Mouse (Mus musculus): ENCODE measurements around the gene Psmb8. TPM values are rescaled to one million over a fixed set of nuclear protein-coding genes. Genes with fewer than 3 reads are reported as not detected.
A peak's percentile ranks its signal among the peaks of the same experiment; 100 is the strongest.

The Psmb8 gene
- total and polyA plus RNA-seq, 3 experiments: 133 to 144 TPM; not detected in 1

DNA sequence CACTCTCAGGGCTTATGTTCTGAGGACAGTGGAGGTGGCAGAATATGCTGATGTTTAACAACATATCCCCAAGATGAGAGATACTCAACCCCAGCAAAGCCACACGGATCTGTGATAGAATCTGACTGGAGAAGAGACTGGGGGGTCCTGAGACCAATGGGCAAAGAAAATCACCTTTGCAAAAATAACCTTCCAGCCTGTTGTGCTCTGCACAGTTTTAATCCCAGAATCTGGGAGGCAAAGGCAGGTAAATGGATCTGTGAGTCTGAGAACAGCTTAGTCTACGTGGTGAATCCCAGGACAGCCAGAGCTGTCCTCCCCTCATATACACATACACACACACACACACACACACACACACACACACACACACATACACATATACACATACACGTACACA is 51.8 kb downstream of the Psmb8 start:
- H3K27me3 ChIP-seq (ENCODE audit: control insufficient read depth in 1 of 2, insufficient read depth in 2 of 2, low read length in 2 of 2): peaks cover 4 to 14% of the 10 kb centered on the region in 2 experiments
- TF ChIP-seq RCOR1 (IDR thresholded peaks at IDR 0.05; ENCODE audit: low read depth, low read length) (no peak), EP300 (IDR thresholded peaks at IDR 0.05; ENCODE audit: low read depth in 1 of 2, low read length in 2 of 2) (no peak), E2F4 (IDR thresholded peaks at IDR 0.05; ENCODE audit: borderline replicate concordance, low read depth, low read length) (no peak), SMC3 (IDR thresholded peaks at IDR 0.05; ENCODE audit: low read depth, low read length) (no peak), MAX (IDR thresholded peaks at IDR 0.05; ENCODE audit: low read length) (no peak), POLR2AphosphoS2 (IDR thresholded peaks at IDR 0.05; ENCODE audit: low read length) (no peak), MAZ (IDR thresholded peaks at IDR 0.05; ENCODE audit: low read depth, low read length) (no peak), NELFE (IDR thresholded peaks at IDR 0.05; ENCODE audit: low read depth, low read length) (no peak), UBTF (IDR thresholded peaks at IDR 0.05; ENCODE audit: borderline replicate concordance, insufficient read depth, low read depth, low read length) (no peak), MYB (IDR thresholded peaks at IDR 0.05; ENCODE audit: low read depth, low read length) (no peak), KAT2A (conservative IDR thresholded peaks at IDR 0.05; ENCODE audit: low read depth, low read length) (no peak), CTCF (IDR thresholded peaks at IDR 0.05 in 2 of 3, conservative IDR thresholded peaks at IDR 0.05 in 1 of 3; ENCODE audit: control insufficient read depth in 1 of 3, insufficient read depth in 1 of 3, low read depth in 2 of 3, low read length in 3 of 3, poor library complexity in 1 of 3, severe bottlenecking in 1 of 3) (no peak), CHD2 (IDR thresholded peaks at IDR 0.05; ENCODE audit: low read length) (no peak), TBP (IDR thresholded peaks at IDR 0.05; ENCODE audit: low read depth, low read length) (no peak), TAL1 (IDR thresholded peaks at IDR 0.05; ENCODE audit: low read length) (no peak), JUND (IDR thresholded peaks at IDR 0.05; ENCODE audit: low read depth, low read length) (no peak), MXI1 (IDR thresholded peaks at IDR 0.05; ENCODE audit: low read depth, low read length) (no peak)
- no peaks in the 10 kb centered on the region for H3K9me3 ChIP-seq (replicated peaks; ENCODE audit: insufficient read depth, low read length)
- H3K36me3 ChIP-seq (ENCODE audit: control insufficient read depth in 1 of 2, insufficient read depth in 2 of 2, low read length in 2 of 2): no peaks in the 10 kb centered on the region
- no peaks in the 10 kb centered on the region for H3K79me2 ChIP-seq (ENCODE audit: control insufficient read depth, insufficient read depth, low read length, poor library complexity)
- no peak overlapping the region for H3K27ac ChIP-seq (ENCODE audit: control insufficient read depth, low read depth, low read length)
- DNase-seq (ENCODE audit: low read depth, low spot score): no peak
- no peaks in the 10 kb centered on the region for H3K4me1 ChIP-seq (ENCODE audit: control insufficient read depth in 1 of 2, insufficient read depth in 2 of 2, low read length in 2 of 2)
- no peak overlapping the region for H3K9ac ChIP-seq (ENCODE audit: control insufficient read depth, low read depth, low read length, poor library complexity, severe bottlenecking)
- no peak overlapping the region for H3K4me3 ChIP-seq (ENCODE audit: control insufficient read depth in 1 of 2, insufficient read depth in 1 of 2, low read depth in 2 of 2, low read length in 2 of 2)

DNA sequence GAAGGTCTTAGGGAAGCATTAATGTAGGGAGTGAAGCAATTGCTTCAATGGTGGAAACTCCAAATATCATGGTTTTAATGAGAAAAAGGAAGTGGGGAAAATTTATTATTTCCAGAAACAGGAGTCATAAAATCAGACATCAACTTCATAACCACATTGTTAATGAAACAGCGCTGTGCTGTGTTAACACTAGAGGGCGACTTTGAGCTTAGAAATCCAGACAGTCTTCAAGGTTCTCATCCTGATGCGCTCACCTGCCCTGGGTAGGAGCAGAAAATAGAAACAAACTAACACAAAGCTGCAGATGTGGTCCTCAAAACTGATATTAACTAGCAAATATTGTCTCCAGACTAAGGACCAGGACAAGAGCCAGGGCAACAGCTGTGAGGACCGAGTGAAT is 52.4 kb downstream of the Psmb8 start:
- Histone ChIP-seq H3K27me3 (ENCODE audit: control insufficient read depth in 1 of 2, insufficient read depth in 2 of 2, low read length in 2 of 2) (peaks cover 5 to 12% of the 10 kb centered on the region in 2 experiments), H3K36me3 (ENCODE audit: control insufficient read depth in 1 of 2, insufficient read depth in 2 of 2, low read length in 2 of 2) (no peaks in the 10 kb centered on the region), H3K4me1 (ENCODE audit: control insufficient read depth in 1 of 2, insufficient read depth in 2 of 2, low read length in 2 of 2) (no peaks in the 10 kb centered on the region), H3K79me2 (ENCODE audit: control insufficient read depth, insufficient read depth, low read length, poor library complexity) (no peaks in the 10 kb centered on the region), H3K27ac (ENCODE audit: control insufficient read depth, low read depth, low read length) (no peak overlapping the region), H3K9me3 (replicated peaks; ENCODE audit: insufficient read depth, low read length) (no peaks in the 10 kb centered on the region), H3K4me3 (ENCODE audit: control insufficient read depth in 1 of 2, insufficient read depth in 1 of 2, low read depth in 2 of 2, low read length in 2 of 2) (no peak overlapping the region), H3K9ac (ENCODE audit: control insufficient read depth, low read depth, low read length, poor library complexity, severe bottlenecking) (no peak overlapping the region)
- peak; percentile 69 for DNase-seq (ENCODE audit: low read depth, low spot score)
- TF ChIP-seq HCFC1 (IDR thresholded peaks at IDR 0.05; ENCODE audit: low read depth, low read length) (no peak), RAD21 (IDR thresholded peaks at IDR 0.05; ENCODE audit: low read depth, low read length) (peak; percentile 79), ZC3H11A (IDR thresholded peaks at IDR 0.05; ENCODE audit: low read depth, low read length) (peak; percentile 77), BHLHE40 (IDR thresholded peaks at IDR 0.05; ENCODE audit: borderline replicate concordance, low read depth, low read length) (0 out of 2 replicates have a peak, but pooled peaks have one; percentile 27), GABPA (IDR thresholded peaks at IDR 0.05; ENCODE audit: low read depth, low read length) (no peak), SMC3 (IDR thresholded peaks at IDR 0.05; ENCODE audit: low read depth, low read length) (peak; percentile 88), CTCF (IDR thresholded peaks at IDR 0.05 in 2 of 3, conservative IDR thresholded peaks at IDR 0.05 in 1 of 3; ENCODE audit: control insufficient read depth in 1 of 3, insufficient read depth in 1 of 3, low read depth in 2 of 3, low read length in 3 of 3, poor library complexity in 1 of 3, severe bottlenecking in 1 of 3) (peak; percentile 40 to 85 (median 67))

Other genes with a start within 250 kb of the Psmb8 start
- 2.2 and 2.5 TPM in 2 replicates for gene B3galt4, start 246.2 kb upstream of the Psmb8 start, total RNA-seq (2012; rRNA removed)
- gene B3galt4, start 246.2 kb upstream of the Psmb8 start, polyA plus RNA-seq (2012; ENCODE audit: insufficient read depth in 1 of 2, insufficient read length in 2 of 2, low read depth in 1 of 2, low replicate concordance in 2 of 2, missing spikeins in 1 of 2): 1 to 10 TPM in 1 of 2 experiments, not detected in 1; 2.9 TPM
- 20.6 and 23.6 TPM in 2 replicates for gene Vps52, start 241.9 kb upstream of the Psmb8 start, total RNA-seq (2012; rRNA removed)
- 10 to 100 TPM in 1 of 2 experiments, not detected in 1; 40.7 TPM for gene Vps52, start 241.9 kb upstream of the Psmb8 start, polyA plus RNA-seq (2012; ENCODE audit: insufficient read depth in 1 of 2, insufficient read length in 2 of 2, low read depth in 1 of 2, low replicate concordance in 2 of 2, missing spikeins in 1 of 2)
- 252 and 286 TPM in 2 replicates for gene Rps18, start 241.7 kb upstream of the Psmb8 start, total RNA-seq (2012; rRNA removed)
- gene Rps18, start 241.7 kb upstream of the Psmb8 start, polyA plus RNA-seq (2012; ENCODE audit: insufficient read depth in 1 of 2, insufficient read length in 2 of 2, low read depth in 1 of 2, low replicate concordance in 2 of 2, missing spikeins in 1 of 2): 1,000 to 10,000 TPM in 1 of 2 experiments, not detected in 1; 1,183 TPM
- 81.1 and 87.9 TPM in 2 replicates for gene H2-K1, start 197.4 kb upstream of the Psmb8 start, total RNA-seq (2012; rRNA removed)
- 100 to 1,000 TPM in 1 of 2 experiments, not detected in 1; 113 TPM for gene H2-K1, start 197.4 kb upstream of the Psmb8 start, polyA plus RNA-seq (2012; ENCODE audit: insufficient read depth in 1 of 2, insufficient read length in 2 of 2, low read depth in 1 of 2, low replicate concordance in 2 of 2, missing spikeins in 1 of 2)
- gene Ring1, start 173.0 kb upstream of the Psmb8 start, total RNA-seq (2012; rRNA removed): 12.4 and 18.3 TPM in 2 replicates
- 10 to 100 TPM in 1 of 2 experiments, not detected in 1; 28.4 TPM for gene Ring1, start 173.0 kb upstream of the Psmb8 start, polyA plus RNA-seq (2012; ENCODE audit: insufficient read depth in 1 of 2, insufficient read length in 2 of 2, low read depth in 1 of 2, low replicate concordance in 2 of 2, missing spikeins in 1 of 2)
- gene H2-Ke6, start 169.7 kb upstream of the Psmb8 start, total RNA-seq (2012; rRNA removed): 19.6 and 24.1 TPM in 2 replicates
- 10 to 100 TPM in 1 of 2 experiments, not detected in 1; 34.4 TPM for gene H2-Ke6, start 169.7 kb upstream of the Psmb8 start, polyA plus RNA-seq (2012; ENCODE audit: insufficient read depth in 1 of 2, insufficient read length in 2 of 2, low read depth in 1 of 2, low replicate concordance in 2 of 2, missing spikeins in 1 of 2)
- 125 and 152 TPM in 2 replicates for gene Slc39a7, start 166.0 kb upstream of the Psmb8 start, total RNA-seq (2012; rRNA removed)
- gene Slc39a7, start 166.0 kb upstream of the Psmb8 start, polyA plus RNA-seq (2012; ENCODE audit: insufficient read depth in 1 of 2, insufficient read length in 2 of 2, low read depth in 1 of 2, low replicate concordance in 2 of 2, missing spikeins in 1 of 2): 100 to 1,000 TPM in 1 of 2 experiments, not detected in 1; 150 TPM
- 37.2 and 37.6 TPM in 2 replicates for gene Rxrb, start 165.9 kb upstream of the Psmb8 start, total RNA-seq (2012; rRNA removed)
- gene Rxrb, start 165.9 kb upstream of the Psmb8 start, polyA plus RNA-seq (2012; ENCODE audit: insufficient read depth in 1 of 2, insufficient read length in 2 of 2, low read depth in 1 of 2, low replicate concordance in 2 of 2, missing spikeins in 1 of 2): 10 to 100 TPM in 1 of 2 experiments, not detected in 1; 63.4 TPM
- 4.6 and 4.8 TPM in 2 replicates for gene Col11a2, start 158.3 kb upstream of the Psmb8 start, total RNA-seq (2012; rRNA removed)
- gene Col11a2, start 158.3 kb upstream of the Psmb8 start, polyA plus RNA-seq (2012; ENCODE audit: insufficient read depth in 1 of 2, insufficient read length in 2 of 2, low read depth in 1 of 2, low replicate concordance in 2 of 2, missing spikeins in 1 of 2): 10 to 100 TPM in 1 of 2 experiments, not detected in 1; 14.5 TPM
- 2.2 and 2.6 TPM in 2 replicates for gene H2-Oa, start 105.4 kb upstream of the Psmb8 start, total RNA-seq (2012; rRNA removed)
- gene H2-Oa, start 105.4 kb upstream of the Psmb8 start, polyA plus RNA-seq (2012; ENCODE audit: insufficient read depth in 1 of 2, insufficient read length in 2 of 2, low read depth in 1 of 2, low replicate concordance in 2 of 2, missing spikeins in 1 of 2): 1 to 10 TPM in 1 of 2 experiments, not detected in 1; 3.9 TPM
- 26.1 and 38.3 TPM in 2 replicates for gene H2-DMa, start 78.2 kb upstream of the Psmb8 start, total RNA-seq (2012; rRNA removed)
- gene H2-DMa, start 78.2 kb upstream of the Psmb8 start, polyA plus RNA-seq (2012; ENCODE audit: insufficient read depth in 1 of 2, insufficient read length in 2 of 2, low read depth in 1 of 2, low replicate concordance in 2 of 2, missing spikeins in 1 of 2): 10 to 100 TPM in 1 of 2 experiments, not detected in 1; 38.7 TPM
- gene Brd2, start 75.1 kb upstream of the Psmb8 start, total RNA-seq (2012; rRNA removed): 97.2 and 99.5 TPM in 2 replicates
- 100 to 1,000 TPM; 189 to 252 TPM for gene Brd2, start 75.1 kb upstream of the Psmb8 start, polyA plus RNA-seq (2012; ENCODE audit: insufficient read depth in 1 of 2, insufficient read length in 2 of 2, low read depth in 1 of 2, low replicate concordance in 2 of 2, missing spikeins in 1 of 2)
- gene H2-DMb2, start 54.4 kb upstream of the Psmb8 start, total RNA-seq (2012; rRNA removed): 0.77 and 0.82 TPM in 2 replicates
- gene H2-DMb2, start 54.4 kb upstream of the Psmb8 start, polyA plus RNA-seq (2012; ENCODE audit: insufficient read depth in 1 of 2, insufficient read length in 2 of 2, low read depth in 1 of 2, low replicate concordance in 2 of 2, missing spikeins in 1 of 2): 1 to 10 TPM in 1 of 2 experiments, not detected in 1; 1.5 TPM
- gene H2-DMb1, start 44.6 kb upstream of the Psmb8 start, total RNA-seq (2012; rRNA removed): not detected in 2 replicates
- under 1 TPM in 1 of 2 experiments, not detected in 1; 0.67 TPM for gene H2-DMb1, start 44.6 kb upstream of the Psmb8 start, polyA plus RNA-seq (2012; ENCODE audit: insufficient read depth in 1 of 2, insufficient read length in 2 of 2, low read depth in 1 of 2, low replicate concordance in 2 of 2, missing spikeins in 1 of 2)
- 24.6 and 30.7 TPM in 2 replicates for gene Tap1, start 10.2 kb upstream of the Psmb8 start, total RNA-seq (2012; rRNA removed)
- gene Tap1, start 10.2 kb upstream of the Psmb8 start, polyA plus RNA-seq (2012; ENCODE audit: insufficient read depth in 1 of 2, insufficient read length in 2 of 2, low read depth in 1 of 2, low replicate concordance in 2 of 2, missing spikeins in 1 of 2): 10 to 100 TPM in 1 of 2 experiments, not detected in 1; 46.6 TPM
- 23.3 and 24.9 TPM in 2 replicates for gene Psmb9, start 10.0 kb upstream of the Psmb8 start, total RNA-seq (2012; rRNA removed)
- gene Psmb9, start 10.0 kb upstream of the Psmb8 start, polyA plus RNA-seq (2012; ENCODE audit: insufficient read depth in 1 of 2, insufficient read length in 2 of 2, low read depth in 1 of 2, low replicate concordance in 2 of 2, missing spikeins in 1 of 2): 10 to 100 TPM in 1 of 2 experiments, not detected in 1; 14.7 TPM
- gene Tap2, start 5.8 kb downstream of the Psmb8 start, total RNA-seq (2012; rRNA removed): 40.3 and 48.5 TPM in 2 replicates
- gene Tap2, start 5.8 kb downstream of the Psmb8 start, polyA plus RNA-seq (2012; ENCODE audit: insufficient read depth in 1 of 2, insufficient read length in 2 of 2, low read depth in 1 of 2, low replicate concordance in 2 of 2, missing spikeins in 1 of 2): 10 to 100 TPM in 1 of 2 experiments, not detected in 1; 63.0 TPM
- gene H2-Ob, start 41.2 kb downstream of the Psmb8 start, total RNA-seq (2012; rRNA removed): 0.75 and 0.81 TPM in 2 replicates
- gene H2-Ob, start 41.2 kb downstream of the Psmb8 start, polyA plus RNA-seq (2012; ENCODE audit: insufficient read depth in 1 of 2, insufficient read length in 2 of 2, low read depth in 1 of 2, low replicate concordance in 2 of 2, missing spikeins in 1 of 2): 1 to 10 TPM in 1 of 2 experiments, not detected in 1; 2.0 TPM
- not detected in 2 replicates for gene H2-Ab1, start 60.0 kb downstream of the Psmb8 start, total RNA-seq (2012; rRNA removed)
- gene H2-Ab1, start 60.0 kb downstream of the Psmb8 start, polyA plus RNA-seq (2012; ENCODE audit: insufficient read depth in 1 of 2, insufficient read length in 2 of 2, low read depth in 1 of 2, low replicate concordance in 2 of 2, missing spikeins in 1 of 2): not detected
- gene H2-Aa, start 90.1 kb downstream of the Psmb8 start, total RNA-seq (2012; rRNA removed): not detected in 2 replicates
- gene H2-Aa, start 90.1 kb downstream of the Psmb8 start, polyA plus RNA-seq (2012; ENCODE audit: insufficient read depth in 1 of 2, insufficient read length in 2 of 2, low read depth in 1 of 2, low replicate concordance in 2 of 2, missing spikeins in 1 of 2): not detected
- gene H2-Eb1, start 108.1 kb downstream of the Psmb8 start, total RNA-seq (2012; rRNA removed): 0.15 TPM in 1 of 2 replicates, not detected in the other
- under 1 TPM in 1 of 2 experiments, not detected in 1; 0.07 TPM for gene H2-Eb1, start 108.1 kb downstream of the Psmb8 start, polyA plus RNA-seq (2012; ENCODE audit: insufficient read depth in 1 of 2, insufficient read length in 2 of 2, low read depth in 1 of 2, low replicate concordance in 2 of 2, missing spikeins in 1 of 2)
- not detected in 2 replicates for gene H2-Eb2, start 127.9 kb downstream of the Psmb8 start, total RNA-seq (2012; rRNA removed)
- not detected for gene H2-Eb2, start 127.9 kb downstream of the Psmb8 start, polyA plus RNA-seq (2012; ENCODE audit: insufficient read depth in 1 of 2, insufficient read length in 2 of 2, low read depth in 1 of 2, low replicate concordance in 2 of 2, missing spikeins in 1 of 2)
- gene Btnl2, start 157.1 kb downstream of the Psmb8 start, total RNA-seq (2012; rRNA removed): not detected in 2 replicates
- not detected for gene Btnl2, start 157.1 kb downstream of the Psmb8 start, polyA plus RNA-seq (2012; ENCODE audit: insufficient read depth in 1 of 2, insufficient read length in 2 of 2, low read depth in 1 of 2, low replicate concordance in 2 of 2, missing spikeins in 1 of 2)
- not detected in 2 replicates for gene Btnl1, start 179.4 kb downstream of the Psmb8 start, total RNA-seq (2012; rRNA removed)
- gene Btnl1, start 179.4 kb downstream of the Psmb8 start, polyA plus RNA-seq (2012; ENCODE audit: insufficient read depth in 1 of 2, insufficient read length in 2 of 2, low read depth in 1 of 2, low replicate concordance in 2 of 2, missing spikeins in 1 of 2): under 1 TPM in 1 of 2 experiments, not detected in 1; 0.17 TPM
- not detected in 2 replicates for gene BC051142, start 201.1 kb downstream of the Psmb8 start, total RNA-seq (2012; rRNA removed)
- gene BC051142, start 201.1 kb downstream of the Psmb8 start, polyA plus RNA-seq (2012; ENCODE audit: insufficient read depth in 1 of 2, insufficient read length in 2 of 2, low read depth in 1 of 2, low replicate concordance in 2 of 2, missing spikeins in 1 of 2): under 1 TPM in 1 of 2 experiments, not detected in 1; 0.06 TPM